Mouse (Mus musculus) retina, postnatal 1 day (tissue): Measurements from ENCODE around the gene Zfp865.

Experiments
- DNase-seq: peaks from one replicate; pipeline ENCODE4 v3.0.0-alpha.2; 2012

Zfp865 gene

GRCm38 (mm10) chr7:5083325-5084105 lies 63.3 kb downstream of the Zfp865 start:
- DNase-seq, result no peak

- DNase-seq, result no peak
Measured at GRCm38 (mm10) chr7:5085512-5085911, 65.3 kb downstream of the Zfp865 start.
